Mouse (Mus musculus): Measurements from ENCODE around the gene Wdr54.
"Not testable (repeated sequence)": the region's sequence is repeated elsewhere in the genome, so short reads cannot be mapped to it uniquely, and the experiment has no call there.

The Wdr54 gene

DNA sequence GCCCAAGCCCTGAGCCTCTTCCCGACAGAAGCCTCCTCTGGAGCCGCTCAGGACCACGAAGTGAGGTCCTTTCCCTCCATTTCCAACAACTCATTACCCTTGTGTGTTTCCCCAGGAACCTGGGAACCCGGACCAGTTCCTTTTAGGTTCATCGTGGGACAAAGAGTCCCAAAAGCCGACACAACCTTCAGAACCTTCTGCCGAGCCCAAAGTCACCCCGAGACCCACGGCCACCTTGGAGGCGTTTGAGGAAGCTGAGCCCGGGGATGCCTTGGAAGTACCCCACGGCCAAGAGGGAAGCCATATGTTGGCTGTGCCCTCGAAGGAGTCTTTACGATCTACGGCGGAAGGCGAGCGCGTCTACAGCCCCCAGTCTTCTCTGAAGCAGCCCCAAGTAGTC lies 5.2 kb upstream of the Wdr54 start:
- DNase-seq (ENCODE audit: low spot score in 2 of 2) = no peak

DNA sequence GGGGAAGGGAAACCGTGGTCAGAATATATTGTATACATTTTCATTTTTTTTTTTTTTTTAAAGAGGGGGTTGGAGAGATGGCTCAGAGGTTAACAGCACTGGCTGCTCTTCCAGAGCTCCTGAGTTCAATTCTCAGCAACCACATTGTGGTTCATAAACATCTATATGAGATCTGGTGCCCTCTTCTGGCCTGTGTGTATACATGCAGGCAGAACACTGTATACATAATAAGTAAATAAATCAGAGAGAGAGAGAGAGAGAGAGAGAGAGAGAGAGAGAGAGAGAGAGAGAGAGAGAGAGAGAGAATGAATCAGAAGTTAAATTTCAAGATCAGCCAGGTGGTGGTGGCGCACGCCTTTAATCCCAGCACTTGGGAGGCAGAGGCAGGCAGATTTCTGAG lies 3.3 kb upstream of the Wdr54 start:
- not testable (repeated sequence) for DNase-seq (ENCODE audit: low spot score in 2 of 2)

GRCm38 (mm10) chr6:83155552-83156238 lies 502 bp downstream of the Wdr54 start:
- peak in 1 of 2 experiments; percentile 71 for DNase-seq (ENCODE audit: low spot score in 2 of 2)

- DNase-seq (ENCODE audit: low spot score in 2 of 2) = no peak
Measured at GRCm38 (mm10) chr6:83153485-83153884, 2.7 kb downstream of the Wdr54 start.

DNA sequence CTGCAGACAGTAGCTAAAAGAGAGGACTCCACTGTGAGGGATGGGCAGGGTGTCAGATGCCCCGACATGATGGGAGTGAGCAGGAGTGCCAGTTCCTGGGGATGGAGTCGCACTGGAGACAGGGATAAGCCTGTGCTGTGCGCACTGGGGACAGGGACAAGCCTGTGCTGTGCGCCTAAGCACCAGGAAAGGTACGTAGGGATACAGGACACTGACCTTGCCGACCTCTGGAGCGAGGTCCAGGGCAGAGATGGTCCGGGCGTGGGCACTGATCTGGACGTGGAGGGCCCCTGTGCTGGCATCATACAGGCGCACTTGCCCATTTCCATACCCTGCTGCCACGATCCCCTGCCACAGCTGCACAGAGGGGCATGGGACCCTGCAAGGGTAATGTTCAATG lies 3.2 kb downstream of the Wdr54 start:
- no peak for DNase-seq (ENCODE audit: low spot score in 2 of 2)

DNA sequence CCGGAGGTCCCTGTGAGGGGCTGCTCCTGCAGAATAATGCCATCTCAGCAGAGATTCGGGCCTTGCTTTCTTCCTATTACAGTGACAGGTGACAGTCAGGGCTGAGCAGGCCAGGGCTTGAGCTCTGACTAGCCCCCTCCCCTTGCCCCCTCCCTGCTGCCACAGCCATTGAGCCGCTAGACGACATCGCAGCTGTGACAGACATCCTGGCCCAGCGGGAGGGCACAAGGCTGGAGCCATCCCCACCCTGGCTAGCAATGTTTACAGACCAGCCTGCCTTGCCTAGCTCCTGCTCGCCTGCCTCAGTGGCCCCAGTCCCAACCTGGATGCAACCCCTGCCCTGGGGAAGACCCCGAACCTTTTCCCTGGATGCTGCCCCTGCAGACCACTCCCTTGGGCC lies 4.5 kb downstream of the Wdr54 start:
- DNase-seq (ENCODE audit: low spot score in 2 of 2) = no peak

- no peak for DNase-seq (ENCODE audit: low spot score in 2 of 2)
Measured at GRCm38 (mm10) chr6:83147280-83147679, 8.9 kb downstream of the Wdr54 start.

GRCm38 (mm10) chr6:83145805-83146204 lies 10.4 kb downstream of the Wdr54 start:
- no peak for DNase-seq (ENCODE audit: low spot score in 2 of 2)

GRCm38 (mm10) chr6:83145209-83145608 lies 11.0 kb downstream of the Wdr54 start:
- no peak for DNase-seq (ENCODE audit: low spot score in 2 of 2)

DNA sequence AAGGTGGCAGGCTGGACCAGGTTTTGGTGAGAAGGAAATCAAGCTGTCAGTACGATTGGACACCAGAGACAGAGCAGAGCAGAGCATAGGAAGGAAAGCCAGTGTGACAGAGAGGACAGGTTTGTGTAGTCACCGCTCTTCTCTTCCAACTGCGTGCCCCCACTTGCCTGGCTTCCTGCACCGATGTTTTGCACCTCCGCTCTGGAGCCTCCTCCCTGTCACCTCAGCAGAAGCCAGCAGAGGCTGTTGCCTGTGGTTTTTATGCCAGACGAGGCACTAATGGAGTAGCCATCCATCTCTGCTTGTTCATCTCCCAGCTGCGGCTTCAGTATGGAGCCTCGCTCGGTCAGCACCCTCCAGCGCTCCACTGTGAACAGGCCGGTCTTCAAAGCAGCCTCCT lies 13.3 kb downstream of the Wdr54 start:
- DNase-seq (ENCODE audit: low spot score in 2 of 2) = no peak

GRCm38 (mm10) chr6:83142211-83142731 lies 13.9 kb downstream of the Wdr54 start:
- DNase-seq (ENCODE audit: low spot score in 2 of 2) = peak; percentile 76 to 78

DNA sequence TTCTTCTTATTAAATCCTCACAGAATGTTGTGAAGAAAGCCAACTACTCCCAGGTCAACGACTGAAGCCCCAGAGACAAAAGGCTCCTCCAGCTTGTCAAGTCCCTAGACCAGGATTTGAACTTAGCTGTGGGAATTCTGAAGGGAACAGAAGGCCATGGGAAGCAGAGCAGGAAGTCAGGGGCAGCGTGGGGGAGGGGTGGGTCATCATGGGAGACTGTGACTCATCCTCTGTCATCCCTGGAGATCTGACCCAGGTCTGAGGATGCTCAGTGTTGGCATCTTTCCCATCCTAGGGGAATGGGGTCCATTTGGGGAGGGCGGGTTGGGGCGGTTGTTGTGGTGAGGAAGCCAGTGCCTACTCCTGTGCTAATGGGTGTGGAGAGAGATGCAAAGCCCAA lies 14.6 kb downstream of the Wdr54 start:
- no peak for DNase-seq (ENCODE audit: low spot score in 2 of 2)

GRCm38 (mm10) chr6:83140044-83140443 lies 16.2 kb downstream of the Wdr54 start:
- DNase-seq (ENCODE audit: low spot score in 2 of 2) = no peak

DNA sequence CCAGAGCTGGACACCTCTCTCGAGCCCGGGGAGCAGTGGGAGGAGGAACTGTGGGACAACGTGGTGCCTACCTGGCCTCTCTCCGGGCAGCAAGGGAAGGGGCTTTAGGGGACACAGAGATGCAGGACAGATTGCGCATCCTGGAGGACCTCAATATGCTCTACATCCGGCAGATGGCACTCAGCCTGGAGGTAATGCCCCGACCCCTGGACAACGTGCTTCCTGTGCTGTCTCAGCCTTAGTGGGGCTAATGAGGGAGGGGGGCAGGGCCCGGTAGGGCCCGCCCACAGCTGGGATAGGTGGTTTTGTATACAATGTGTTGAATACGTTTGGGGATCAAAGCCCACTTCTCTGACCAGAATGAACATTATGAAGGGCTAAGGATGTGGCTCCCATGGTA lies 18.1 kb downstream of the Wdr54 start:
- peak in 1 of 2 experiments; percentile 28 for DNase-seq (ENCODE audit: low spot score in 2 of 2)

GRCm38 (mm10) chr6:83137576-83137950 lies 18.6 kb downstream of the Wdr54 start:
- peak; percentile 81 to 82 for DNase-seq (ENCODE audit: low spot score in 2 of 2)

DNA sequence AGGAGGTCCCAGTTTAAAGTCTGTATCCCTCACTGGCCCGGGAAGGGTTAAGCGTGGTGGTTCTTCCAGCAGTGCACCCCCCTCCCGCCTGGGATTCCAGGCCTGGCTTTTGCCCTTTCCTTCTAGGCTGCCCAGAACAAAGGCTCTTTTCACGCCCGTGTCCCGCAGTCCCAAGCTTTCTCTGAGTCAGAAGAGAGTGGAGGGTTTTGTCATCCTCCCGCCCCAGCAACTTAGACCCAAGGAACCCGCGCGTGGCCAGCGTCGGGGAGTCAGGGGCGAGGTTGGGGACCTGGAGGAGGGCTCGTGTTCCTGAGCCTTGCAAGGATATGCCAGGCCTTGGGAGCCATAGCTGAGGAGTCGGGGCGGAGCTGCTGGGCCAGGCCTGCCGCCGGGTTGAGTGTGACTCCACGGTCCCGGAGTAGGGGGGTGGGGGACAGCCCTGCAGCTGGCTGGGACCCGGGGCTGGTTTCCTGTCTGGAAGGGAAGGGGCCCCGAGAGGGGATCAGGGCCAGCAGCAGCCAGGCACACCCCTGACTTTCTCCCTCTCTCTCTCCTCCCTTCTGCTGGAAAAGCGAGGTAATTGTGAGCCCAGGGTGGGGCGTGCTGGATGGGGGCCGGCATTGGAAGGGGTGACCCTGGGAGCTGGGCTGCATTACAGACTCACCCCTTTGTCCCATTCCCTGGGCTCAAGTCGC lies 19.2 kb downstream of the Wdr54 start:
- peak in 1 of 2 experiments; percentile 47 for DNase-seq (ENCODE audit: low spot score in 2 of 2)

DNA sequence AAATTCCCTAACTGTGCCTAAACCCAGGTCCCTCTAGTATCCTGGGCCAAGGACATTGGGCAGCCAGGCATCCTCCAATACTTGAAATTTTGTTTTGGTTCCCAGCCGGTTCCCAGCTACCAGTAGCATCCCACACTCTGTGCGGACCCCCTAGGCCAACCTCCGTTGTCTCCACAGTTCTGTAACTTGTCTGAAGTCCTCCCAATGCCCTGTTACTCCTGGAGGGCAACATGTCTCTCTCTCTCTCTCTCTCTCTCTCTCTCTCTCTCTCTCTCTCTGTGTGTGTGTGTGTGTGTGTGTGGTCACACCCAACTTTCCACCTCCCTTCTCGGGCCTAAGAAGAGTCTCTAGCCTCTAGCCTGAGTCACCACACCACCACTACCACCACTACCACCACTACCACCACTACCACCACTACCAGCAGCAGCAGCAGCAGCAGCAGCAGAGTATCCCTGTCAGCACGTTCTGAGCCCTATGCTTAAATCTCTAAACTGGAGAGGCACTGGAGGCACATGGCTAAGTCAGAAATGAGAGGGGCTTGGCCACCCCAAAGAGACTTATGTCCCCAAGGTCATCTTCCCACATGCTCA lies 19.8 kb downstream of the Wdr54 start:
- no peak for DNase-seq (ENCODE audit: low spot score in 2 of 2)

DNA sequence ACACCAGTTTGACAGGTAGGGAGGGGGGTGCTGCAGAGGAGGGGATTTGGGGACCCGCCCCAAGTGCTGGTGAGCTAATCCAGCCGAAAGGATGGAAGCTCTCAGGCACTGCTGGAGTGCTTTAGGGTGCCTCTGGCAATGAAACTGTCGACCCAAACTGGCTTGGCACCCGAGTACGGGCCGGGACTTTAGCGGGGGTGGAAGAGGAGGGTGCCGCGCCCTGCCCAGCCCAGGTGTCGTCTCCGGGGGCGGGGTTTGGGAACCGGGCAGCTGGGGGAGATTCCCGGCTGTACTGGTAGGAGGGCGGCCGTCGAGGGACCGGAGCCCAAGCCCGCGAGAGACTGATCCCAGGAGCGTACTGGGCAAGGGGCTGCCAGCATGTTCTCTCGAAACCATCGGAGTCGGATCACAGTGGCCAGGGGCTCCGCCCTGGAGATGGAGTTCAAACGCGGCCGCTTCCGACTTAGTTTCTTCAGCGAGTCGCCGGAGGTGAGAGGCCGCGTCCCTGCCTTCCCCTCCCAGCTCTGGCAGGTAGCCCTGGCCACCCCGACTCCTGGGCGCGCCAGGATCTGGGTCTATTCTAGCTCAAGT lies 20.5 kb downstream of the Wdr54 start:
- DNase-seq (ENCODE audit: low spot score in 2 of 2) = no peak

DNA sequence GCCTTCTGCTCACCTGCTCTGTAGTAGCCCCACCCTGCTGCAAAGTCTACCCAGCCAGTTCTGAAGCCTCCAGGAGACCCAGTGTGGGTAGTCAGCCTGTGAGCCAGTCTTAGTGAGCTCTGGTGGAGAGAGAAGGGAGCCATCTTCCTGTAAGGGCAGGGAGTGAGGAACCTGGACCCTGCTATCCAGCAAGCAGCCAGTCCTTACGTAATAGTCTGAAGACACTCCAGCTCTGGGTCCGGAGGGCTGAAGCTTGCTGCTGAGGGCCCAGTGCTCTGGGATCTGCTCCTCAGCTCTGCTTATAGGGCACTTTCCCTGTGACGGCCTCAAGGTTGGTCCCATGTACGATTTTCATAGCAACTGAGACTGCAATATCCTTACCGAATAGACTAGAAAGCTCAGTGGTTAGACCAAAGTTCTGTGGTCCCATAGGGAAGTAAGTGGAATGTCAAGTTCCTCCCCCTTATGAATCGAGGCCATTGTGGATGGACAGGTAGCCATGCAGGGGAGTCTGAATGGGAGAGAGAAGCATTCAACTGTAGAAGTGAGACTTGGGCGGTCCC lies 21.2 kb downstream of the Wdr54 start, which contains the start of gene Rtkn:
Rtkn (plus strand) TSS at position 513 of the 563 bp plus-strand sequence.
- DNase-seq (ENCODE audit: low spot score in 2 of 2) = no peak

DNA sequence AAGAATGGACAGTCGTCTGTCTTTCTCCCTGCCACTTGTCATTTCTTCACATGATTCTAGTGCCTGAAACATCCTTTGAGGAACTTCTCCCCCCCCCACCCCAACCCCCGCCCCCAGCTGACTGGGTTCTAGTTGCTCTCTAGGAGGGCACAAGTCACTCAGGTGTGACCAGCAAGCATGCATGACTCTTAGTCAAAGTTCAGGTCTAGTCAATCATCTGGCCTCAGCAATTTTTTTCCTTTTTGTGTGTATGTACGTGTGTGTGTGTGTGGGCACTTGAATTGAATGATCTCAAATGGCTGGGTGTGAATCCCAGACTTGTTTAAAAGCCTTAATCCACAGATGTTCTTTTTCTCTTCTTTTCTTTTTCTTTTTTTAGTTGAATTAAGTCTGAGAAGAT lies 22.0 kb downstream of the Wdr54 start:
- no peak for DNase-seq (ENCODE audit: low spot score in 2 of 2)

GRCm38 (mm10) chr6:83132176-83132919 lies 23.8 kb downstream of the Wdr54 start:
- no peak for DNase-seq (ENCODE audit: low spot score in 2 of 2)
